Mouse (Mus musculus): Measurements from ENCODE around the gene Col4a1. TPM values are rescaled to one million over a fixed set of nuclear protein-coding genes. Genes with fewer than 3 reads are reported as not detected.

The Col4a1 gene
- total RNA-seq, 1 experiment from 2014 or later = 17.3 TPM

Other genes starting within 250 kb of the Col4a1 start
- gene Col4a2, start within 50 bp of the Col4a1 start, total RNA-seq (2017) = 16.1 and 16.9 TPM in 2 replicates
- gene Rab20, start 165.9 kb upstream of the Col4a1 start, total RNA-seq (2017) = 5.0 and 6.4 TPM in 2 replicates
- gene Naxd, start 184.7 kb upstream of the Col4a1 start, total RNA-seq (2017) = 53.2 and 56.3 TPM in 2 replicates
- 37.0 and 41.1 TPM in 2 replicates for gene Cars2, start 238.0 kb upstream of the Col4a1 start, total RNA-seq (2017)
- 67.9 and 96.2 TPM in 2 replicates for gene Ing1, start 242.7 kb upstream of the Col4a1 start, total RNA-seq (2017)